Mouse (Mus musculus): ENCODE measurements around the gene Prx. TPM values are rescaled to one million over a fixed set of nuclear protein-coding genes. Genes with fewer than 3 reads are reported as not detected.

The Prx gene
- polyA plus RNA-seq, 1 experiment from 2014 or later = 6.2 TPM

Other genes starting within 250 kb of the Prx start
- 36.5 and 39.7 TPM in 2 replicates for gene Numbl, start 240.9 kb upstream of the Prx start, polyA plus RNA-seq (2016; fragmentation: Nextera tagmentation; extraction: Ambion mirVana)
- gene Ltbp4, start 161.6 kb upstream of the Prx start, polyA plus RNA-seq (2016; fragmentation: Nextera tagmentation; extraction: Ambion mirVana) = 15.9 and 16.8 TPM in 2 replicates
- gene Shkbp1, start 143.3 kb upstream of the Prx start, polyA plus RNA-seq (2016; fragmentation: Nextera tagmentation; extraction: Ambion mirVana) = 75.8 and 83.2 TPM in 2 replicates
- 0.58 and 0.94 TPM in 2 replicates for gene Gm20479, start 141.9 kb upstream of the Prx start, polyA plus RNA-seq (2016; fragmentation: Nextera tagmentation; extraction: Ambion mirVana)
- gene Sptbn4, start 51.6 kb upstream of the Prx start, polyA plus RNA-seq (2016; fragmentation: Nextera tagmentation; extraction: Ambion mirVana) = 0.27 and 0.51 TPM in 2 replicates
- gene Blvrb, start 51.3 kb upstream of the Prx start, polyA plus RNA-seq (2016; fragmentation: Nextera tagmentation; extraction: Ambion mirVana) = 34.5 and 36.8 TPM in 2 replicates
- gene Sertad3, start 25.6 kb upstream of the Prx start, polyA plus RNA-seq (2016; fragmentation: Nextera tagmentation; extraction: Ambion mirVana) = 29.9 and 33.1 TPM in 2 replicates
- gene Sertad1, start 12.4 kb upstream of the Prx start, polyA plus RNA-seq (2016; fragmentation: Nextera tagmentation; extraction: Ambion mirVana) = 31.1 and 32.0 TPM in 2 replicates
- gene Hipk4, start 23.9 kb downstream of the Prx start, polyA plus RNA-seq (2016; fragmentation: Nextera tagmentation; extraction: Ambion mirVana) = 0.95 and 1.0 TPM in 2 replicates
- gene Pld3, start 53.9 kb downstream of the Prx start, polyA plus RNA-seq (2016; fragmentation: Nextera tagmentation; extraction: Ambion mirVana) = 68.1 and 77.9 TPM in 2 replicates
- gene 2310022A10Rik, start 53.9 kb downstream of the Prx start, polyA plus RNA-seq (2016; fragmentation: Nextera tagmentation; extraction: Ambion mirVana) = 33.5 and 35.8 TPM in 2 replicates
- 114 and 115 TPM in 2 replicates for gene Akt2, start 92.2 kb downstream of the Prx start, polyA plus RNA-seq (2016; fragmentation: Nextera tagmentation; extraction: Ambion mirVana)
- 2.5 and 3.6 TPM in 2 replicates for gene Ttc9b, start 154.6 kb downstream of the Prx start, polyA plus RNA-seq (2016; fragmentation: Nextera tagmentation; extraction: Ambion mirVana)
- gene Map3k10, start 175.3 kb downstream of the Prx start, polyA plus RNA-seq (2016; fragmentation: Nextera tagmentation; extraction: Ambion mirVana) = 14.0 and 16.6 TPM in 2 replicates
- 4.0 and 5.8 TPM in 2 replicates for gene Zfp607b, start 190.0 kb downstream of the Prx start, polyA plus RNA-seq (2016; fragmentation: Nextera tagmentation; extraction: Ambion mirVana)
- 55.8 and 57.1 TPM in 2 replicates for gene Zfp60, start 232.1 kb downstream of the Prx start, polyA plus RNA-seq (2016; fragmentation: Nextera tagmentation; extraction: Ambion mirVana)

All from embryonic facial prominence, embryonic 12.5 days (tissue).